Mouse (Mus musculus): Measurements from ENCODE around the gene Nrbp1. TPM values are rescaled to one million over a fixed set of nuclear protein-coding genes. Genes with fewer than 3 reads are reported as not detected.

Nrbp1 gene
- total RNA-seq, 2 experiments from 2014 or later: 51.3 to 58.5 TPM

DNA sequence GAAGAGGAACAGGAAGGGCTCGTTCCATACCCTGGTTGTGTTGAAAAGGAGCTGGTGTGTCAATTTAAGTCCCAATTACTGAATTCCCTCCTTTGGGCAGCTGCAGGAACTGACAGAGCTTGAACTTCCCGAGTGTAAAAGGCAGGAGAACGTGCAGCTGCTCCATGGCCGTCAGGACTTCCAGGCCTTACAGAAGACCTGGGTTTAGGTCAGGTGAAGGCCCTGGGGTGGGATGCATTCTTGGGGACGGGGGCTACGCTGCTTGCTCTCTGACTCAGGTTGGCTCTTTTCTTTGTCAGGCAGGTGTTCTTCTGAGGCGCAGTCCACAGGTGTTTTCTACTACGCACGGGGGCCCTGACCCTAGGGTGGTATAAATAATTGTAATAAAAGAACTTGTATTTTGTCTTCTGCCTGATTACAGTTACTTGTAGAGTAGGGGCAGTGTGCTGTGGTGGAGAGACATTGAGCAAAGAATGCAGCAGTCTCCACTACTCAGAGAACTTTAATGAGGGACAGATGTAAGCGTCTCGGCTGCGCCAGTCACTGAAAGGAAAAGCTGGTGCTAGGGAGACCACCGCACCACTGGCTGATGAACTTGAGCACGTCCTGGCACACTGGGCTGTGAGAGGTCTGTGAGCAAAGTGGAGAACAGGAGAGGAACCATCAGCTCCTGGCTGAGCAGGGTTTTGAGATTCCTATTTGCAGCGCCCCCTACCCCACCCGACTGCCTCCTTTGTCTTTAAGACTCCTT, 12.3 kb downstream of the Nrbp1 start:
- H3K4me3 ChIP-seq: no peak overlapping the region
- intact Hi-C loops (cut with DNase I): no loop called here
- no peak for DNase-seq
- H3K27ac ChIP-seq: peak overlapping the region; percentile 81
- no peak for TF ChIP-seq CTCF (IDR thresholded peaks at IDR 0.05)

DNA sequence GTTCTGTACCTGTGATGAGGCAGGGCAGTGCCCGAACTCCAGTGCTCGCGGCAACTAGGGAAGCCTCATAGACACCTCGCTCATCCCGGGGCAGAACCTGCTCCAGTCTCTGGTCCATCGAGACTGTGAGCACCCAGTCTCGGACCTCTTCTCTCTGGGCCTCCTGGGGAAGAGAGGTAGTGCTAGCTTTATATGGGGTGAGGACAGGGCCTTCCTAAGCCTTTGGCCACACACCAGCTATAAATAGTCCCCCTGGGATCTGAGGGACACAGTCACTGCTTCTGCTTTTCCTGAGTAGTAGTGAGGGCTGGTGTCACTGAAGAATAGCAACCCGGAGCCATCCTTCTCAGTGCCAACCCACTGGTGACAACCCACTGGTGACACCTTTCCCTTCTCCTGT, 13.1 kb downstream of the Nrbp1 start:
- H3K4me3 ChIP-seq: peak overlapping the region; percentile 45

DNA sequence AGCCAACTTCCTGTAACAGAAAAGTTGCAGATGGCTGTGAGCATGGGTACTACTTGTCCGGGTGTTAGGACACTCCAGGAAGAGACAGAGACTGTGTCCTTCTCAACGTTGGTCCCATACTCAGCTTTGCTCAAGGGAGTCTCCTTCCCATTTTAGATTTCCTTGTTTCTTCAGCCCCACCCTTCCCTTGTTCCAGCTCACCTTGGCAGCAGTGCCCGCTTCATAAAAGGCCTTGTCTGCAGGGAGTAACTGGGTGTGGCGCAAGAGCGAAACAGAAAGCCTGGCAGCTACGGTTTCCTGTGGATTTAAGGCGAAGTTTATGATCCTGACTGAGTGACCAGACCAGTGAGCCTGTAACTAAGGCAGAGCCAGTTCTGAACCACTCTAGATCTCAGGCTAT, 13.8 kb downstream of the Nrbp1 start:
- TF ChIP-seq CTCF (IDR thresholded peaks at IDR 0.05): no peak
- Histone ChIP-seq H3K4me3 (peak overlapping the region; percentile 45), H3K27ac (peak overlapping the region; percentile 81)
- peak; percentile 55 for DNase-seq
- intact Hi-C loops (cut with DNase I): no loop called here

More for the DNA sequence above, 13.1 kb downstream of the Nrbp1 start:
- TF ChIP-seq CTCF (IDR thresholded peaks at IDR 0.05): no peak
- DNase-seq: no peak
- peak overlapping the region; percentile 81 for H3K27ac ChIP-seq
- intact Hi-C loops (cut with DNase I): no loop called here

DNA sequence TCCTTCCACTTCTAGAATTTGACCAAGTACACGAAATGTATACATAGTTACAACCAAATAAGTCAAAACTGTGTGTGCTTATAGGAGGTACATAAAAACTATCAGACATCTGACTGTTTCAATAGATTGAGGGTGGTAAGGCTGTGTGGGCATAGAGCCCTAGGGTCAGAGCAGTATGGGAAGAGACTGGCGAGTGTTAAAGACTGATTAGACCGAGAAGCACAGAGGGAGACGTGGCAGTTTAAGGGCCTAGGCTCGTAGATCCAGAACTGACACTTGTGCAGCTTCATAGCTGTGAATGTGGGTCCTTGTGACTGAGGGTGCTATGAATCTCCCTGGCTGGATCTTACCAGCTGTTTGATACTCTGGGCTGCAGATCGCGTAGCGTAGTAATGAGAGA, 14.2 kb downstream of the Nrbp1 start:
- TF ChIP-seq CTCF (IDR thresholded peaks at IDR 0.05): no peak
- Histone ChIP-seq H3K4me3 (no peak overlapping the region; the same call in 1 of the 2 replicates), H3K27ac (peak overlapping the region; percentile 81)
- intact Hi-C loops (cut with DNase I): no loop called here
- no peak for DNase-seq

DNA sequence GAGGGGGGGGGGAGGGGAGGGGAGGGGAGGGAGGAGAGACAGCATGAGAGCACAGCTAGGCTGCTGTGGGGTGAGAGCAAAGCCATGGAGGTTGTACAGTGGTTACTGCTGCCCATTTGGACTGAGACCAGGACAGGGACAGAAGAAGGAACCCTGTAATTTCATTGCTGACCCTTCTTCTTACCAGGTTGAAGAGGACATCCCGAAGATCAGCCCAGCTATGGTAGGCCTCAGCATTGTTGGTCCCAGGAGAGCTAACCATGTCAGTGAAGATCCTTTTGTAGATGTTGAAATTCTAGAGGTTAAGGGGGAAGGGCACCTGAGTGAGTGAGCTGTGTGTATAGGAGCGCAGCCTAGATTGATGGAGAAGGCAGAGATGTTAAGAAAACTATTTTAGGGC, 14.7 kb downstream of the Nrbp1 start:
- peak overlapping the region; percentile 81 for H3K27ac ChIP-seq
- no peak for DNase-seq
- intact Hi-C loops (cut with DNase I): no loop called here
- no peak overlapping the region for H3K4me3 ChIP-seq
- TF ChIP-seq CTCF (IDR thresholded peaks at IDR 0.05): no peak

DNA sequence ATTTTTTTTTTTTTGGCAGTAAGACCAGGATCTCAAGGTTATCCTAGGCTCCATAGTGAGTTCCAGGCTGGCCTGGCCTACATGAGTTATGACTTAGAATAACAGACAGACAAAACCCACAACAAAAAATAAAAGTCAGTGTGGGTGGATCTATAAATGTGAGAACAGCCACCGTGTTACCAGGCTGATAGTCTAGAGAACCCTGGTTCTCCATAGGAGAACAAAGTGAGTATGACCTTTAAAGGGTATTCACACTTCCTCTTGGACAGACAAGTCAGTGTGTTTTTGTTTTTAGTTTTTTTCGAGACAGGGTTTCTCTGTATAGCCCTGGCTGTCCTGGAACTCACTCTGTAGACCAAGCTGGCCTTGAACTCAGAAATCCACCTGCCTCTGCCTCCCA, 15.3 kb downstream of the Nrbp1 start:
- no peak for TF ChIP-seq CTCF (IDR thresholded peaks at IDR 0.05)
- Histone ChIP-seq H3K4me3 (no peak overlapping the region), H3K27ac (no peak overlapping the region)
- intact Hi-C loops (cut with DNase I): no loop called here
- no peak for DNase-seq

DNA sequence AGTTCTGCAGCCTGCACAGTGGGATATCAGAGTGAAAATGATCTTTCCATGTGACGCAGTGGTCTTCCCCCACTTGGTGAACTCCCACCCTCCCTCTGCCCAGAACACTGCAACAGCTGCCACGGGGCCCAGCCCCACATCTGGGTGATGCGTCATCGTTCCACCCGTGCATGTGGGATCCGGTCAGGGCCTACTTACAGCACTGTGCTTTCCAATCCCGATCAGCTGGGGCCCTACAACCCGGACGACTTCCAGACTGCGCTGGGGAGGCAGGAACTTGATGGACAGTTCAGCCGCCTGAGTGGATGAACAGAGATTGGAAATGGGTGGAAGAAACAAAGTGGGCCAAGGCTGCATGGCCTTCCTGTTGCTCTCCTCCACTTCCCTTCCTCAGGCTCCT, 17.0 kb downstream of the Nrbp1 start:
- no peak overlapping the region for H3K4me3 ChIP-seq
- no peak for TF ChIP-seq CTCF (IDR thresholded peaks at IDR 0.05)
- peak overlapping the region; percentile 32; the same call in 1 of the 2 replicates for H3K27ac ChIP-seq
- intact Hi-C loops (cut with DNase I): no loop called here
- peak; percentile 53 for DNase-seq

DNA sequence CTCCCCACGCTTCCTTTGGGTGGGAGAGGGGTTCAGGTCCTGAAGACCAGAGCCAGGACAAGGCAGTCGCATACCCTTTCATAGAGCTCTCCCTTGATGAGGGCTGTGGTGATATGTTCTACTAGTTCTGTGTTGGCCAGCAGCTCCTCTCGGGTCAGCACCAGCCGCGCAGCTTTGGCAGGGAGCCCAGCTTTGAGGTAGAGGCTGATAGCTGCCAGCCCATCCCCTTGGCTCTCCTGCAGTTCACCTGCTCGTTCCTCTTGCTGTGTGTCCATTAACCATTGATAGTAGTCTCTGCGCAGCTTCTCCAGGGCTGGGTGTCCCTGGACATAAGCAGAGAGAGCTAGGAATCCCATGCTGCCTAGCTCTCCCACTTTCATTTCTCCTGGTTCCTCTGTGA, 25.4 kb downstream of the Nrbp1 start:
- intact Hi-C loops (cut with DNase I): no loop called here
- no peak for TF ChIP-seq CTCF (IDR thresholded peaks at IDR 0.05)
- Histone ChIP-seq H3K4me3 (no peak overlapping the region), H3K27ac (no peak overlapping the region)
- peak; percentile 62 for DNase-seq

DNA sequence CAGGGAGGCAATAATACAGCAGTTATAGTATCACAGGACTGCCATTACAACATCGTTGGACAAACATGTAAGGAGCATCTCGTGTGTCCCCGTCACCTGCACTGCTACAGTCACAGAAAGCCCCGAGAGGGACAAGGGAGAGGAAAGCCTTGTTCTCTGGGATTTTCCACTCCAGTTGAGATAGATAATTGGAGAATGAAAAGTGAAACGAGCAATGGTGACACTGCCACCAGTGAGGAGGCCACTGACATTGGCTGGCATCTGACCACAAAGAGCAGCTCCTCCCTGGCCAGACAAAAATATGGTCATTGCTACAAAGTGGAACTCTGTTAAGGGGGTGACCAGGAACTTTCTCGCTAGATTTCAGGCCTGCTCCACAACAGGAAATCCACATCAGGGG, 27.0 kb downstream of the Nrbp1 start:
- no peak for DNase-seq
- intact Hi-C loops (cut with DNase I): no loop called here
- no peak for TF ChIP-seq CTCF (IDR thresholded peaks at IDR 0.05)
- Histone ChIP-seq H3K4me3 (no peak overlapping the region), H3K27ac (no peak overlapping the region)

DNA sequence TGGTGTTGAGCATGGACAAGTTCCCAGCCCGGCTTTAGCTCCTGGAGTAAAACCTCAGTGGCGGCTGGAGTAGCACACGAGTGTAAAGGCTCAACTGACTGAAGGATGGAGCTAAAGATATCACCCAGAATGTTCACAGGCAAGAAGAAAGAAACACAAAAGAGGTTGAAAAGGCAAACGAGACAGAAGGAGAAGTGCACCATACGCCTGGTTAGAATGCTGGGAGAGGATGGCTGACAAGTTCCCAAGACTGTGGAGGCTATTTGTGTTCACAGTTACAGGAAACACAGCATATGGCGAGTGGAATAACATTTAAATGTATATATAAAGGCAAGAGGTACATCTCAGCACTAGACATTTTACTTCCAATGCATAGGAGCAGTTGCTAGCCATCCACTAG, 32.4 kb downstream of the Nrbp1 start:
- no peak for DNase-seq
- no peak for TF ChIP-seq CTCF (IDR thresholded peaks at IDR 0.05)
- Histone ChIP-seq H3K4me3 (no peak overlapping the region), H3K27ac (no peak overlapping the region)
- intact Hi-C loops (cut with DNase I): no loop called here

DNA sequence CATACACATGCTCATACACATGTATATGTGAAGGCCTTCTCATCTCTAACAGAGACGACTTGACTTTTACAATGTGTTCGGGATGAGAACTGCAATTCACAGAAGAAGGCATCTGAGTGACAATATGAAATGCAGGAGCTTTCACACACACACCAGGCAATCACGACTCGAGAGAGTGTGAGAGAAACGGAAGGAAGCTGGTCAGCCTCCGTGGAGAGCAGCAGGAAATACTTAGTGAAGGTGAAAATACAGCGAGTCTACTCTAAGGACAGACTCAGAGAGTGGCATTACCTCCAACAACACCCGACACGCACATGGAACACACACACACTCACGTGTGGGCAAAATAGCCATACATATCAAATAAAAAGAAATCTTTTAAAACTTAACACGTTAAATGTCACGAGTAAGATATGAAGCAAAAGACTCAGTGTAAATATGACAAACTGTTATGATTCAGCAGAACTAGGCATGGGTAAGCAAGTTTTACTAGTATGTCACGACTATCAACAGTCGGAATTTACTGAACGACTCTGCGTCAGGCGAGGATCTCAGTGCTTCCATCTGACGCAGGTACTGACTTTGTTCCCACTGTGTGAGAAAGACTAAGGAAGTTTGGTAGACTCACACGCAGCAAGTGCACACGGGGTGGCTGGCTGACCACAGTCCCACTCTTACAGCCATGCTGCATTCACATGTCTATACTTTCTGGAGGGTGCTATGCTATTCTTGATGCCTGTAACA, 38.8 kb downstream of the Nrbp1 start:
- no peak for DNase-seq
- Histone ChIP-seq H3K27ac (no peak overlapping the region), H3K4me3 (no peak overlapping the region)
- no peak for TF ChIP-seq CTCF (IDR thresholded peaks at IDR 0.05)
- intact Hi-C loops (cut with DNase I): no loop called here

DNA sequence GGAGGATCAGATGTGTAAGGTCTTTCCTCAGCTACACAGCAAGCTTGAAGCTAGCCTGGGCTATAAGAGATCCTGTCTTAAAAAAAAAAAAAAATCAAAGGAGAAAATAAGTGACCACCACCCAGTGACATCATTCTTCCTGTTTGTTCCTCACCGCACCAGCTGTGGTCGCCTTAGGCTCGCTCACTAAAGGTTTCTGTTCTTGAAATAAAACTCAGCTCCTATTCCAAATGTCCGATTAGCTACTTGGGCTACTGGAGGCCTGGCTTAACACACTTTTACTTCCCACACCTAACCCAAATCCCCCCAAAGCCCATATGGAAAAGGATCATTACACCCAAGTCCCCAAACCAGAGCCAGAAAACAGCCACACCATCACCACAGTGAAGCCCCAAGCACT, 47.6 kb downstream of the Nrbp1 start:
- Histone ChIP-seq H3K27ac (peak overlapping the region; percentile 63), H3K4me3 (no peak overlapping the region)
- TF ChIP-seq CTCF (IDR thresholded peaks at IDR 0.05): no peak
- intact Hi-C loops (cut with DNase I): no loop called here
- no peak for DNase-seq

DNA sequence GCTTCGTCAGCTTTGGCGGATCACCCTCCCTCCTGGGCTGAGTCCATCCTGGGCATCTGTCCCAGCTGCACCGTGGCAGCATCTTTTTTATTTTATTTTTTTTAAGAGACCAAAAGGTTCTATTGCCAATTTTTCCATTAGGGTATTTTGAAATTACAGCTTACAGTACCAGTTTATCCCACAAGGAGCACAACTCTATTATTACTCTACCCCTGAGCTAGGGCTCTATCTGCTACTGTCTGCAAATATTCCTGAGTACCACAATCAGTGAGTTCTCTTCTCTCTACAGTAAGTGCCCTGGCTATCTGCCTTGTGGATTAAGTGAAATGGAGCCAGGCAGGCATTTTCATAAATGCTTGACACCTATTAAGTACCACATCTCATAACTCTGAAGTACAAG, 48.0 kb downstream of the Nrbp1 start:
- Histone ChIP-seq H3K27ac (peak overlapping the region; percentile 63), H3K4me3 (no peak overlapping the region)
- intact Hi-C loops (cut with DNase I): no loop called here
- no peak for TF ChIP-seq CTCF (IDR thresholded peaks at IDR 0.05)
- no peak for DNase-seq
